Mouse (Mus musculus): Measurements from ENCODE around the gene Glipr1.

Gene Glipr1

DNA sequence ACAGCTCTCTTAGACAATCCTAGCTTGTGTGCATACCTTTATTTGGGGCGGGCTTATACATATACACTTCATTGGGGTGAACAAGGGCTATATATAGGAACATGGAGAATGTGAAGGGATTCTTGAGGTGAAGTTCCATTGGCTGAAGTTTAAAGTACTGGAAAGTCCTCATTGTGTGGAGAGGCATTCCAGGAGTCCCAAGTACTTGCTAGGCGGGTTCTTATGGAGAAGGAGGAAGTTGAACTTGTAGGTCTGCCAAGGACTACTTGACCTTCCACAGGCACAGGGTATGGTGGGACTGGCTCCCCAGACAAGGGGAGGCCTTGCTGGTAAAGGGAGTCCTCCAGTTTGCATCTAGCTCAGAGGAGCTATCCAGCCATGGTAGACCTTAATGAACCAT lies 43.1 kb downstream of the Glipr1 start:
- DNase-seq, result no peak

DNA sequence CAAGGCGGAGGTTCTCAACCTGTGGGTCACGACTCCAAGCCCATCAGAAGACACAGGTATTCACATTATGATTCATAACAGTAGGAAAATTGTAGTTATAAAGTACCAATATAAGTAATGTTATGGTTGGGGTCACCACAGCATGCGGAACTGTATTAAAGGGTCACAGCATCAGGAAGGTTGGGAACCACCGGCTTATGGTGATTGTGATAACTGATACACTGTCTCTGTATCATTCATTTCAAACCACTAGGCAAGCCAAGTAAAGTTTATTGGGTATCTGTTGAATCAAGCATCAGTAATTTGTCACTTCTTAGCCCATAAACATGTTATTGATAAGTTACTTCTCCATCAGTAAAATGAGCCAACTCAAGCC lies 44.4 kb downstream of the Glipr1 start:
- DNase-seq, result no peak

DNA sequence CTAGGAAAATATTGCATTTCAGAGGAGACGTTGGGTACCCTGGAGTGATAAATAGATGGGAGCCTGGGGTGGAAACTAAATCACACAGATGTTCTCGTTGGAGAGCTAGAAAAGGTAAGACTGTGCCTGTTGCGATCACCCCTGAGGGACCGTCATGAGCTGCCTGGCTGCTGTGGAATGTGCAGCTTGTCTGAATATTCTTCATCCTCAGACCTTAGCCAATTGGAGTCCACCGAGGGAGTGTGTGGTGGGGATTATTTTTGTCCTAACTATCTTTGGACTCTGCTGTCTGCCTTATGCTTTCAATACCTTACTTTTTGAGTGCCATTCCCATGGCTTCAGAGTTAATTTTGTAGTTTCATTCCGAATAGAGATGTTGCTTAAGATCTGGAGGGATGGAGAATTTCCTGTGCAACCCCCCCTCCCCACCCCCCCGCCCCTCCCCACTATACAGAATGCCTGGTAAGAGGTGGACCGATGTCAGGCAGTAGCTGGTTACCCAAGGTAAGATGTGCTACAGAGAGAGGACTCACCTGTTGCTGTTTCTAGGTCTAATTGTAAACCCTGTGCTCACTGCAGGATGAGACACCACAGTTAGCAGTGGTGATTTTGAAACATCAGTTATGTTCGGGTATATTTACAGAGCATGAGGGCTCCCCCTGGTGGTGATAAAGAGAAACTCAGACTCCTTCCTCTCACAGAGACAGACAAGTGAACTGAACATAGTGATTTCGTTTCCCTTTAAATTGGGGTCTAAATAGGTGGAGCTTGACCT lies 45.0 kb downstream of the Glipr1 start:
- DNase-seq, result peak; percentile 51

DNA sequence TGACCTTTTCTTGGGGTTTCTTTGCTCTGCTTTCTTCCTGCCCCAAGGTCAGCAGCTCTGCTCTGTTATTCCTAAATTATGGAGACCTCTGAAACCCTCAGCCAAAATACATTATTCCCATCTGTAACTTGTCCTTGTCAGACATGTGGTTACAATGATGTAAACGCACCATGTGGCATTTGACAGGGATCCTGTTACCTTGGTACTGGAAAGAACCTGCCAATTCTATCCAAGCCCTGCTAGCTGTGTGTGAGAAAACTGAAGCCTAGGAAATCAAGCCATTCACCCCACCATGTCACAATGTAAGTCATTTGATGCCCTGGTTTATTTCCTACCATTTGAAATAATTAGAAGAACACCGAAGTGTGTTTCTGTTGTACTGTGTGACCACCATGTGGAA lies 46.6 kb downstream of the Glipr1 start:
- DNase-seq, result no peak

DNA sequence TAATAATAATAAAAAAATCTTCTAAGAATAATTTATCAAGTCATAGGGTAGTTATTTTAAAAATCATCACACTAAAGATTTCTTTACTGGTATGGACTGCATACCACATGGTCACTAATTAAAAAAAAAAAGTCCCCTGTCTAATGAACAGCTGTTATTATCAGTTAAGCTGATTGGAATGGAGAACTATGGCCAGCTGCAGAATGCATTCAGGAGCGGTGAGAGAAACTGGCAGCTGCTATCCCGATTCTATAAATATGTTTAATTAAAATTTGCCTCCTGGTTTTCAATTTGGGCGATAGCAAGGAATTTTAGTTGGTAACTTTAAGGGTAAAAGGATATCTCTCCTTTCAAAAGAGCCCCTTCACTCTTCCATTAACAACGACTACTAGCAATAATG lies 53.4 kb downstream of the Glipr1 start:
- DNase-seq, result no peak

DNA sequence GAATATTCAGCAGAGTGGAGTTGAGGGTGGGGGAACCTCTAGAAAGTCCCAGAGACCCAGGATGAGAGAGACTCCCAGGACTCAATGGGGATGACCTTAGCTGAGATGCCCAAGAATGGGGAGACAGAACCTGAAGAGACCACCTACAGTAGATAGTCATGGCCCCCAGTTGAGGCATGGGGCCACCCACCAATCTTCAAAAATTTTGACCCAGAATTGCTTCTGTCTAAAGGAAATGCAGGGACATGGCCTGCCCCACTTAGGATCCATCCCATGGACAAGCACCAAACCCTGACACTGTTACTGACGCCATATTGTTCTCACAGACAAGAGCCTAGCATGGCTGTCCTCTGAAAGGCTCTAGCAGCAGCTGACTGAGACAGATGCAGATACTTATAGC lies 54.4 kb downstream of the Glipr1 start:
- DNase-seq, result no peak

DNA sequence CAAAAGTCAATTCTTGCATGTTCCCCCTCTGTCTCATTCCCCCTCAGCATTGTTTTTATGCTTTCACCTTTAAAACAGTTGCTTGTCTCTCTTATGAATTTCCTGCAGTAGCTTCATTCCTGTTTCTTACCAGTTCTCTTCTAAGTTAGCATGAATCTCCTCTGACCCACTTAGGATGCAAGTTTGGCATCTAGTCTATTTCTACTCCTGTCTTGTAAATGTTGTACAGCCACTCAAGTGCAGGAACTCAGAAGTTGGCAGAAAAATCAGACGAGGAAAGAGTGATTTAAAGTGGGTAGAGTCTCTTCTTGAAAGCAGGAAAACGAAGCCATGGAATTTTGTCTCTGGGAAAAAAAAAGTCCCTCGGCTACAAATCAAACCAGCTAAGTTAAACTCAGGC lies 56.9 kb downstream of the Glipr1 start:
- DNase-seq, result no peak

DNA sequence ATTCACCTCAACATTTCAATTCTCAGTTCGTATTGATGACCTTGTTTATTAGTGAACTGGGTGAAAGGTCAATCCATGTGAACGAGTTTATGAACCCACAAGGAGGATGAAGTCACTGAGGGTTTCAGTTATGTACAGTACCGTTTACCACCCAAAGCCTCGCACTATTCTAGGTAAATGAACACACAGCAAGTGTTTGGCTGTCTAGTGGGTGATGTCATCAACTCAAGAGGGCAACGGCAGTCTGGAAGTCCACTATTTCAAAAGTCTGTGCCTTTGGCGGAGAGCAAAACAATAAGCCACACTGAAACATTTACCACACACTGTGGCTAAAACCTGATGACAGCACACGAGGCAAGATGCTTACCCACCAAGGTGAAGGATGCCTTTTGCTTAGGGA lies 59.4 kb downstream of the Glipr1 start:
- no peak for DNase-seq

DNA sequence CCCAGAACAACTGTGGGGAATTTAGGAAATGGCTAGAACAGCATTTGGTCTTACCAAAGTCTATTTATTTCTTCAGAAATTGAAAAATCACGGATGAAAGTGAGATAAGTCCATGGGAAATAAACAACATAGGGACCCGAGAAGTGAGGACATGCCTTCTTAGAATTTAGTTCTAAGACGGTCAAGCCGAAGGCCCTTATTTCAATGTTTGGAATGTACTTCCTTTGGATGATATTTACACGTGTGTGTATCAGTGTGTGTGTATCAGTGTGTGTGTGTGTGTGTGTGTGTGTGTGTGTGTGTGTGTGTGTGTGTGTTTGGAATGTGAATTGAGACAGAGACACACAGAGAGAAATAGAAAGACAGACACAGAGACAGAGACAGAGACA lies 65.3 kb downstream of the Glipr1 start:
- DNase-seq, result no peak

DNA sequence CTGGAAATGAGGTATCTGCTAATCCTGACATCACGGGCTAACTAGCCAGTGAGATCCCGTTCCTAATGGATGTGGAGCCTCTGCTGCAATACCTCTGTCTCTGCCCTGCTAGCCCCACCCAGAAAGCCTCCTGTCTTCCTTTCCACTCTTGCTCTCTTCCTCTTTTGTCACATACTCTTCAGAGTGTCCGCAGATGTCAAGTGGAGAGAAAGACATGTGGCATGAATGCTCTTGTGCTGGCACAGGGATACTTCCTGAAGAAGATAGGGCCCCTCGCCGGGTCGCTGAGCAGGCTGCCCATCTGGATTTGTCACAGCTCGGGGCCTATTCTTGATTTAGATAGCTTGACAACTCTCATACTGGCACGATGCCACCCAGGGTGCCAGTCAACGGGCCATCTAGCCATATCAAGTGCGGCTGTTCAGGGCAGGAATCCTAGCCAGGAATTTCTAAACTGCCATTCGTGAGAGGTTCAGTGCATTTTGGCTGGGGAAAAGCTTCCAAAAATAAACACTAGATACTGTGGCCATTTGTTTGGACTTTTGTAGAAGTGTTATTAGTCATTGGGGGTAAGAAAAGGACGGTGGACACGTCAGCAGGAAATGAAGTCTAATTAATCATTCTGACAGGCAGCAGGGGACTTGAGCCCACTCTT lies 65.8 kb downstream of the Glipr1 start:
- no peak for DNase-seq

DNA sequence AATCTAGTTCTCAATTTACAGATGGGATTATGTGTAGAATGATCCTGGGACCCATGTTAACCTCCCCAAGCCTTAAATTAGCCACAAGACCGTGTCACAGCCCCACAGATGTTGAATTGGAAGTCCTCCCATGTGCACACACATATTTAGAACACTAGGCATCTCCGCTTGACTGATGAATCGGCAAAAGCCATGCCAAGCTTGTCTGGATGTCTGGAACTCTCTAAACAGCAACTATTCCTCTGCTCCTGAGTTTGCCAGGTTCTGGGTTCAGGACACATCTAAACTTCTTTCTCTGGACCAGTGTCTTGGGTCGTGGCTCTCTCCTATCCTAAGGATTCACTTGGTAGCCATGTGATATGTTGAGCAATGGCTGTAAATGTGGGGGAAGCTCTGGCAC lies 66.4 kb downstream of the Glipr1 start:
- DNase-seq, result no peak

Measured in thymus, postnatal 25 days (tissue).